Mouse (Mus musculus) stomach, embryonic 14.5 days (tissue): ENCODE data around the gene Fmnl1. TPM values are rescaled to one million over a fixed set of nuclear protein-coding genes. Genes with fewer than 3 reads are reported as not detected.
"Not testable (repeated sequence)": the region's sequence is repeated elsewhere in the genome, so short reads cannot be mapped to it uniquely, and the experiment has no call there.

ENCODE experiments used
- ATAC-seq: fragments of 200-750 bp; cut with Nextera tagmentation; 2 replicates; pipeline ENCODE4 v1.8.0; 2017; ENCODE audit warnings: low read depth, moderate TSS enrichment; ENCODE audit not compliant: insufficient number of reproducible peaks, insufficient read depth, low FRiP score
- H3K27ac ChIP-seq: fragments of 300-500 bp; sonication (generic); 2 replicates; pipeline ENCODE4 v1.5.1; 2014; ENCODE audit warnings: mild to moderate bottlenecking, low read length, moderate library complexity, mixed read lengths
- H3K27me3 ChIP-seq: fragments of 300-500 bp; sonication (generic); 2 replicates; pipeline ENCODE4 v1.6.1; 2014; ENCODE audit warnings: low read length, control low read depth, mixed read lengths; ENCODE audit not compliant: control insufficient read depth, insufficient read depth
- H3K36me3 ChIP-seq: fragments of 300-500 bp; sonication (generic); 2 replicates; pipeline ENCODE4 v1.6.1; 2014; ENCODE audit warnings: mild to moderate bottlenecking, control low read depth, low read length, moderate library complexity, mixed read lengths; ENCODE audit not compliant: control insufficient read depth, insufficient read depth
- H3K4me1 ChIP-seq: fragments of 300-500 bp; sonication (generic); 2 replicates; pipeline ENCODE4 v1.6.1; 2014; ENCODE audit warnings: low read length, control low read depth, mixed read lengths; ENCODE audit not compliant: control insufficient read depth, insufficient read depth
- H3K4me2 ChIP-seq: fragments of 300-500 bp; sonication (generic); replicated peaks from 2 replicates; pipeline ENCODE4 v1.6.1; 2014; ENCODE audit warnings: low read depth, low read length, control low read depth
- H3K4me3 ChIP-seq: fragments of 300-500 bp; sonication (generic); 2 replicates; pipeline ENCODE4 v1.5.1; 2014; ENCODE audit warnings: low read depth, low read length, control low read depth
- H3K9ac ChIP-seq: fragments of 300-500 bp; sonication (generic); replicated peaks from 2 replicates; pipeline ENCODE4 v1.6.1; 2014; ENCODE audit warnings: low read depth, mild to moderate bottlenecking, control low read depth, low read length, moderate library complexity, mixed read lengths
- H3K9me3 ChIP-seq: fragments of 300-500 bp; sonication (generic); 2 replicates; pipeline ENCODE4 v1.6.1; 2016; ENCODE audit warnings: low read depth, low read length, control low read depth; ENCODE audit not compliant: control insufficient read depth
- WGBS: fragments of 180-500 bp; shearing (Covaris S2); extraction: QIAGEN DNeasy Blood & Tissue Kit; methylation state at CpG from one replicate; pipeline ENCODE4 v1.1.7; 2014; 5-methylcytosine and 5-hydroxymethylcytosine counted together
- polyA plus RNA-seq: library from polyadenylated mRNA; unstranded; fragments of >200 nt; fragmentation: Nextera tagmentation; extraction: Ambion mirVana; gene quantifications from 2 replicates; pipeline ENCODE4 v1.2.1, GENCODE M21; 2014

Gene Fmnl1
- polyA plus RNA-seq, 1 experiment from 2014 or later = 1.7 TPM

DNA sequence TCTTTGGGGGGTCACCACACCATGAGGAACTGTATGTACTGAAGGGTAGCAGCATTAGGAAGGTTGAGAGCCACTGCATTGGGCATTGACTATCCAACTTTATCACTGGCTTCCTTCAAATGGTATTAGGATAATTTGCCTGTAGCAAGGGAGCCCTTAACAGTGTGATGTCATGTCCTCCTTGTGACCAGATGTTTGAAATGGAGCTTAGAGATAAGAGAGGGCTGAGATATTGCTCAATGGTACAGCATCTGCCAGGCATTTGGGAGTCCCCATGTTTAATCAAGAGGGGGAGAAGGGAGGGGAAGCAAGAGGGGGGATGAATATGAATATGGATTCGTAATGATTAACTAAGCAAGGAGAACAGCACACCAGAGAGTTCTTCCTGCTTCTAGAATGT, 44.4 kb downstream of the Fmnl1 start:
- H3K27ac ChIP-seq = no peak overlapping the region
- H3K36me3 ChIP-seq = peaks cover 2% of the 10 kb centered on the region; the same call in 1 of the 2 replicates
- no peak overlapping the region for H3K9ac ChIP-seq
- ATAC-seq = no peak
- H3K4me3 ChIP-seq = no peak overlapping the region
- H3K9me3 ChIP-seq = no peaks in the 10 kb centered on the region
- H3K27me3 ChIP-seq = no peaks in the 10 kb centered on the region
- WGBS = 69% methylated on average over 1 of the region's 1 CpGs
- H3K4me1 ChIP-seq = no peaks in the 10 kb centered on the region
- H3K4me2 ChIP-seq = no peak overlapping the region

DNA sequence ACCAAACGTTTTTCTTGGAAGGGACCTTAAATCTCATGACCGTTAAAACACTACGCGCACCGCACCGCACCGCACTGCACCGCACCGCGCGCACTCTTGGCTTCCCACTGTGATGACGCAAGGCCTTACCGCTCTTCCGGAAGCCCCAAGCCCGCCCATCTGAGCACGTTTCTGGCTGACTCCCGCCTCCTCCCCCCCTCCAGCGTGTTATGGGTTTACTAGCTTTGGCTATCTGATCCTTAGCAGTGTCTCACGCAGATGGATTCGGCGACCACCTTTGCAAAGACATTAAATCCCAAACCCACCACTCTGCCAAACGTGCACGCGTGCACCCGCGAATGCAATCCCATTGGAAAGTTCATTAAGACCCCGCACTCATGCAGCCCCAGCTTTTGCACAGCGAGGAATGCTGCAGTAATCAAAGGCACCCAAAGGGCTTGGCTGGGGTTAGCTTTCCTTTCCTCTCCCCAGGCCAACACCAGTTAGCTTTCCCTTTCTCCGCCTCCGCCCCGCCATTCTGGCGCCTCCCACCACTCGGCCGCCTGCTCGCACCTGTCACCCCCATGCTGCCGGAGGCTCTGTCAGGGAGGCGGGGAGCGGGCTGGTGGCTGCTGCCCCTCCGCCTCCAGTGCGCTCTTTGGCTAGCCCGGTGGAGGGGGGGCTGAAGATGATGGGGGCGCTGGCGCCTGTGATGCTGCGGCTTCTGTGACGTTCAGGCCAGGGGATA, 47.0 kb downstream of the Fmnl1 start, which contains the start of gene Spata32:
Gene Spata32 (minus strand): TSS at position 643 of the 727 bp plus-strand sequence.
- H3K27ac ChIP-seq = no peak within 1 kb of the TSS; the same call in 1 of the 2 replicates
- H3K27me3 ChIP-seq = no peaks in the 10 kb centered on the region
- peak; percentile 72 for ATAC-seq
- no peaks in the 10 kb centered on the region for H3K4me1 ChIP-seq
- H3K4me3 ChIP-seq = peak within 1 kb of the TSS; percentile 43
- H3K36me3 ChIP-seq = peaks cover 8% of the 10 kb centered on the region; the same call in 1 of the 2 replicates
- 1% methylated on average over 45 of the region's 45 CpGs for WGBS
- H3K4me2 ChIP-seq = peak within 1 kb of the TSS; percentile 92
- H3K9ac ChIP-seq = peak within 1 kb of the TSS; percentile 18; the same call in 1 of the 2 replicates
- H3K9me3 ChIP-seq = no peaks in the 10 kb centered on the region

DNA sequence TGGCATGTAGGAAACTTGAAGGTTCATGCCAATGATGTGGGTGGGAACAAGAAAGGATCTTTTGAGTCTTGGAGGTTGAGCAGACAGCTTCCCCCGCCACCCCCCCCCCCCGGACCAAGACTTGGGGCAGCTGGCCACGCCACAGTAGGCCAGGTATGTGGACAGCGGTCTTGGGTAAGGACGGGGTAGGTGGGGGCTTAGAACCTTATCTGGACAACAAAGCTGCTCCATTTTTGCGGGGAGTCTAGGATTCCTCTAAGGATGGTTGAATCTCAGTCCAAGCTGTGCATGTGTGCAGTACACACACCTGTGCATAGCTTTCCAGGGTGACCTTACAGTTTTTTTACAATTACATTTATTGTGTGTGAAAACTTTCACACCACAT, 47.6 kb downstream of the Fmnl1 start:
- H3K9ac ChIP-seq = no peak overlapping the region
- H3K27ac ChIP-seq = no peak overlapping the region
- peak overlapping the region; percentile 92 for H3K4me2 ChIP-seq
- ATAC-seq = no peak
- H3K36me3 ChIP-seq = peaks cover 10% of the 10 kb centered on the region; the same call in 1 of the 2 replicates
- no peaks in the 10 kb centered on the region for H3K27me3 ChIP-seq
- H3K9me3 ChIP-seq = no peaks in the 10 kb centered on the region
- no peaks in the 10 kb centered on the region for H3K4me1 ChIP-seq
- WGBS = 25% methylated on average over 6 of the region's 6 CpGs
- peak overlapping the region; percentile 43 for H3K4me3 ChIP-seq

DNA sequence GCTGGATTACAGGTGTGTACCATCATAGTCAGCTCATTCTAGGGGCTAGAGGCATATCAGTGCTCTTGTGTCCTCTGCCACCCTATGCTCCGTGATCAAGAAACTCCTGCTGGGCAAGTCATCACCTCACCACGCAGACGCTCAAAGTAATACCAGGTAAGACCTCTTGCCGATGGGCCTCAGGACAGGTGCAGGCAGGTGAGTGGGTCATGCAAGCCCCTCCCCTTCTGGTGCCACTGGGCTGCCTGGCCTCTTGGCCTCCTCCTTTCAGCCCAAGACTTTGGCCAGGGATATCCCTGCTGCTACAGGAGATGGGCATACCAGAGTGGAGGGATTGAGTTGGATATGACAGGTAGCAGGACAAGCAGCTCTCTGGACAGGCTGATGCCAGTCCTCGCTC, 48.4 kb downstream of the Fmnl1 start:
- ATAC-seq = no peak

DNA sequence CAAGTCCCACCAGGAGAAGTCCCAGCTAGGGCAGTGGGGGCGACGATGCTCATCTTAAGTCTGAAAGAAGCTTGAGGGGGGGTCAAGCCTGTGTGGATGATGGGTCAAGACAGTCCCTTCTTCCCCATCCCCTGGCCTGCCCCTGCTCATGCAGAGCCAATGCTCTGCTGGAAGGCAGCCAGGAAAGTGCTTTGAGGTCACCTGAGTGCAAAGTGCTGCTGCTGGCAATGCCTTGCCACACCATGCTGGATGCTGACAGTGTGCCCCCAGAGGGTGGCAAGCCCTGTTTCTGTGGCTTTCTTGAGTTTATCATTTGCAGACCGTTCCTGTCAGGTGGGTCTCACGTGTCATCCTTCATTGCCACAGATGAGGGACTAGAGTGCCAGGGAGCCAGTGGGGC, 49.1 kb downstream of the Fmnl1 start:
- no peak for ATAC-seq
- H3K4me1 ChIP-seq = no peaks in the 10 kb centered on the region
- no peaks in the 10 kb centered on the region for H3K27me3 ChIP-seq
- H3K9me3 ChIP-seq = no peaks in the 10 kb centered on the region
- H3K27ac ChIP-seq = no peak overlapping the region
- H3K4me3 ChIP-seq = no peak overlapping the region
- H3K36me3 ChIP-seq = peaks cover 17% of the 10 kb centered on the region; the same call in 1 of the 2 replicates
- 78% methylated on average over 4 of the region's 4 CpGs for WGBS
- no peak overlapping the region for H3K9ac ChIP-seq
- H3K4me2 ChIP-seq = no peak overlapping the region

More for the DNA sequence above, 48.4 kb downstream of the Fmnl1 start:
- H3K36me3 ChIP-seq = peaks cover 12% of the 10 kb centered on the region; the same call in 1 of the 2 replicates
- WGBS = 82% methylated on average over 5 of the region's 5 CpGs
- no peaks in the 10 kb centered on the region for H3K4me1 ChIP-seq
- H3K27ac ChIP-seq = no peak overlapping the region
- no peak overlapping the region for H3K4me3 ChIP-seq
- H3K9ac ChIP-seq = no peak overlapping the region
- H3K27me3 ChIP-seq = no peaks in the 10 kb centered on the region
- no peaks in the 10 kb centered on the region for H3K9me3 ChIP-seq
- H3K4me2 ChIP-seq = no peak overlapping the region

DNA sequence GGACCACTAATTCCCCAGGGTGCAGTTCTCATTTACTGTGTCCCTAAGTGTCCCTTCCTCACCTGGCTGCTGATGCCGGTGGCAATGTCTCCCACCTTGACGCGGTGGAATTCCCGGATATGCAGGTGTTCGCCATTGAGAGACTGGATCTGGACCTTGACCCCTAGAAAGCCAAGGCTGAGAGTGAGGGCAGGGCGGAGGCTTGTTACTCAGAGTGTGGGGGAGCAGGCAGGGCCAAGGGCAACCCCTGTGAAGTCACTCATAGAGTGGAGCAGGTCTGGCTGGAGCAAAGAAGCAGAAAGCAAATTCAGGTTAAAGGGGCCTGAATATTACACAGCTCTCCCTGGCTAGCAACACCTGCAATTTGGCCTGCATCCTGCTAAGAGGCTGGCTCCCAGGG, 50.5 kb downstream of the Fmnl1 start:
- Histone ChIP-seq H3K9me3 (no peaks in the 10 kb centered on the region), H3K4me1 (no peaks in the 10 kb centered on the region), H3K36me3 (peaks cover 20% of the 10 kb centered on the region; the same call in 1 of the 2 replicates), H3K27me3 (no peaks in the 10 kb centered on the region), H3K4me3 (no peak overlapping the region), H3K27ac (no peak overlapping the region), H3K9ac (no peak overlapping the region), H3K4me2 (no peak overlapping the region)
- no peak; the same call in 1 of the 2 replicates for ATAC-seq
- 79% methylated on average over 6 of the region's 6 CpGs for WGBS

DNA sequence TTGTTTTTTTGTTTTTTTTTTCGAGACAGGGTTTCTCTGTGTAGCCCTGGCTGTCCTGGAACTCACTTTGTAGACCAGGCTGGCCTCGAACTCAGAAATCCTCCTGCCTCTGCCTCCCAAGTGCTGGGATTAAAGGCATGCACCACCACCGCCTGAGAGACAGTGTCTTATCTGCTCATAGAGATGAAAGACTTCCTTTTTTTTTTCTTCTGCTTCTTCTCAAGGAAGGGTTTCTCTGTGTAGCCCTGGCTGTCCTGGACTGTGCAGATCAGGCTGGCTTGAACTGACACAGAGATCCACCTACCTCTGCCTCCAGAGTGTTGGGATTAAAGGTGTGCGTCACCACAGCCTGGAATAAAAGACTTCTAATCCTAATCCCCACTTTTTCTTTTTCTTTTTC, 51.8 kb downstream of the Fmnl1 start:
- not testable (repeated sequence) for ATAC-seq

DNA sequence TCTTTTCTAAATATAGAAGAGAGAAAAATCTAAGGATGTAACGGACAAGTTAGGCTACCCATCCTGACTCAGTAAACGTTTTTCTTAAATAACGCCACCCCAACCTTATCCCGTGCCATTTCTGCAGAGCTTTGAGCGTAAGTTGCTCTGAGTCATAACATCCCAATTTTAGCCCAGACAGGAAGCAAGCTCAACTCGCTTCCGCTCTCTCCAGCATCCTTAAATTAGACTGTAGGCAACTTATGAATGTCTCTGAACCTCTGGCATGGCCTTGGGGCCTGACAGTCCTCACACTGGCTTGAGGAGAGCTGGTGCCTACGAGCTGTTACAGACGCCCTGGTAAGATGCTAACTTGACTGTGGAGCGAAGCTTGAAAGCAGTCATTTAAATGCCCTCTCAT, 52.5 kb downstream of the Fmnl1 start:
- H3K36me3 ChIP-seq = peaks cover 27% of the 10 kb centered on the region; the same call in 1 of the 2 replicates
- ATAC-seq = no peak
- WGBS = 88% methylated on average over 10 of the region's 10 CpGs

More for the DNA sequence above, 51.8 kb downstream of the Fmnl1 start:
- H3K9me3 ChIP-seq, H3K27ac ChIP-seq, H3K9ac ChIP-seq, H3K27me3 ChIP-seq, H3K4me1 ChIP-seq, H3K4me3 ChIP-seq, H3K4me2 ChIP-seq: not testable (repeated sequence)
- WGBS = 85% methylated on average over 4 of the region's 4 CpGs
- peaks cover 27% of the 10 kb centered on the region; the same call in 1 of the 2 replicates for H3K36me3 ChIP-seq

More for the DNA sequence above, 52.5 kb downstream of the Fmnl1 start:
- Histone ChIP-seq H3K9ac (no peak overlapping the region), H3K4me2 (no peak overlapping the region), H3K4me3 (no peak overlapping the region), H3K4me1 (no peaks in the 10 kb centered on the region), H3K27ac (no peak overlapping the region), H3K27me3 (no peaks in the 10 kb centered on the region), H3K9me3 (no peaks in the 10 kb centered on the region)
